Mouse (Mus musculus) thymus, postnatal 10 days (tissue): ENCODE measurements around the gene Glp2r.

Experiments
- DNase-seq, 2 experiments: peaks; one replicate each; pipeline ENCODE4 v3.0.0; 2021; ENCODE audit warnings: low spot score in 2 of 2

The Glp2r gene

DNA sequence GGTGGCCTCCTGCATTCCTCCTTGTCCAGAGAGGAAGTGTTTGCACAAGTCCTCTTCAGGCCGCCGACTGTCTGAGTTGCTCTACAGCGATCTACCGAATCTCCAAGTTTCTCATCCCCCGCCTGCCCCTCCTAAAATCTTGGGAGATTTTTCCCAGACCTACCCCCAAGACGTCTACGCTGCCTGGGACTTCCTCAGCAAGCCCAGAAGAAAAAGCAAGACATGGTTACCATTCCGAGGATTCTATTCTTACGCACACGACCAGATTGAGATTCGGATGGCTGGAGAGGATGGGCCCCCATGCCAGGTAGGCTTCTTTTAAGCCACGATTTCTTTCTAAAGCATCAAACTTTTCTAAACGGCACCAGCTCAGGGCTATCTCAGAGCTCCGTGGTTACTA lies at the start of gene Glp2r:
Glp2r (minus strand) TSS at position 101 of the 400 bp plus-strand sequence.
- no peak for DNase-seq

DNA sequence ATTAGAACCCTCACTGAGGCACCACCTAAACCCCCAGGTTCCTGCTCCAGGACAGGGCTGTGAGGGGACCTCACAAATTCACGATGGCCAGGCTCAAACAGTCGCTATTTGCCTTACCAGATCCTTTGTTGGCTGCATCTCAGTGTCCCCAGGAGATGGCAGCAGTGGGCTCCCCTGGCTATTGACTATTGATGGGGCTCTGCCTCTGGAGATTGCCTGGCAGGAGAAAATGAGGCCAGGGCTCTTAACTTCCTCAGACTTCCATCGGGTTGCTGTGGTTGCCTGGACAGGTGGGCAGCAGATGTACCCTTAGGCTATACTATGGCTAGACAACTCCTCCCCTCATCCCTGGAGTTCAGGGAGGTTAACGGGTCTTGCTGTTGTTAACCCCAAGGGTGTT lies 49.3 kb upstream of the Glp2r start:
- DNase-seq: peak in 1 of 2 experiments; percentile 9

DNA sequence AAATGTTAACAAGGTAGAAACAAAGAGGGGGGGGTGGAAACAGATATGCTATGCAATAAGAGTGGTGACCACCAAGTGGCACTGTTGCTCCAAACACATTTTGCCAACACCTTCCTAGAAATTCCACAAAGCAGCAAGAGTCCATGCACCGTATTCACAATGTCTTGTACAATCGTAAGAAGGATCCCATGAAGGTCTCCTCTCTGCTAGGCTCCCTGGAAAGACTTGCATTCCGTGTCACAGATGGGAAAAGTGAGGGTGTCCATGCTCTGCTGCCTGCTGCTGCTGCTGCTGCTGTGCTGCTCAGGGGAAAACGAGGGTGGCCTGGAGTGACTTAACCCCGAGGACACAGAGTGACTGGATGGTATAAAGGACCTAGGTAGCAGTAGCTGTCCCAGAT lies 48.7 kb upstream of the Glp2r start:
- no peak for DNase-seq

DNA sequence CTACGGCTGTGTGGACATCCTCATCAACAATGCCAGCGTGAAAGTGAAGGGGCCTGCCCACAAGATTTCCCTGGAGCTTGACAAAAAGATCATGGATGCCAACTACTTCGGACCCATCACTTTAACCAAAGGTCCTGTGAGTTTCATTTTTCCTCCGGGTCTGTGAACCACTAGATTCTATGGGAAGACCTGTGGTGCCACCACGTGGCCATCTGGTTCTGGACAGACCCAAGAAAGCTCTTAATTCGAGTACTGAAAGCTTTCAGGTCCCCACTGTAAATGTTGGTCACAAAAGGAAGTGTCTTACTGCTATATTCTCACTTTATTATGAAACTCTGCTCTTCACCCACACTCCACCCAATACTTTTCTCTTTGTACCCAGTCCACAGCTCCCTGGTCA lies 40.6 kb upstream of the Glp2r start:
- no peak for DNase-seq

DNA sequence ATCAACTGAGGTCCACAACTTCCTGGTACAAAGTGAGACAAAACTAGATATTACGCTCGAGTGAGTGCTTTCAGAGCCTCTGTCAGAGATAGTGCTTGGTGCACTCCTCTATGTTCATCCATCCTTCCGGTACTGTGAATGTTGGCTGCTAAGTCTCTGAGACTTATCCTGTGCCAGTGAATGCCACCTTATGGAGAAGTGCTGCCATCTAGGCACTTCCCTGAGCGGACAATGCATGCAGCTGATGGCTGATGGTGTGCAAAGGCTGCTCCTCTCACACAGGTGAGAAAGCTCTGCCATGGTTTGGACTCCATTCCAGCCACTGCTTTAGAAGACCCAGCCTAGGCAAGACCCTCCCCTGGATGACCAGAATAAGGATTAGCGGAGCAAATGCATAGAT lies 37.1 kb upstream of the Glp2r start:
- DNase-seq: no peak

DNA sequence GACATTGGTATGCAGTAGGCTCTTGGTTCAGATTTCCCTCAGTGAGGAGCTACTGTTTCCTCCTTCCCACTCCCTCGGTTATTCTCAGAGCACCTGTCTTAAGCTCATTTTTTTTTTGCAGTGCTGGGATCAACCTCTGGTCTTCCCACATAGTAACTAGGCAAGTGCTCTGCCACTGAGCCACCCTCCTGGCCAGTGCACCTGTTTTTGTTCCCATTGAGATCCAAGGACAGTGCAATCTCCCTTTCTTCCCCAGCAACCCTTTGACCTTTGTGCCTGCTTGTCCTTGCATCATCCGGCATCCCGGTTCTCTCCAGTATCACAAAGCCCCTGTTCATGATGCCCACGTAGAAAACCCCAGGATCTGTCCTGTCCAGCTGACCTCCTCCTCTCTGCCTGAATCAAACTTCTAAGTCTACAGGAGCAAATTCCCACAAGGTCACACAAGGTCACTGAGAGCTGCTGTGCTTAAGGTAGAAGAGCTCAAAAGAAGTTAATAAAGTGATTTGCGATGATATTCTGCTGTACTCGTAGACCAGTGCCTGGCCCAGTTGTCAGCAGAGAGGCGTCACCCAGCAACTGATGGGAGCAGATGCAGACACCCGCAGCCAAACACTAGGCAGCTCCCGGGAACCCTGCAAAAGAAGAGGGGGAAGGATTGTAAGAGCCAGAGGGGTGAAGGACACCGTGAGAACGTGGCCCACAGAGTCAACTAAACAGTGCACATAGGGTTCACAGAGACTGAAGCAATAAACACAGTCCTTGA lies 36.1 kb upstream of the Glp2r start:
- no peak for DNase-seq

DNA sequence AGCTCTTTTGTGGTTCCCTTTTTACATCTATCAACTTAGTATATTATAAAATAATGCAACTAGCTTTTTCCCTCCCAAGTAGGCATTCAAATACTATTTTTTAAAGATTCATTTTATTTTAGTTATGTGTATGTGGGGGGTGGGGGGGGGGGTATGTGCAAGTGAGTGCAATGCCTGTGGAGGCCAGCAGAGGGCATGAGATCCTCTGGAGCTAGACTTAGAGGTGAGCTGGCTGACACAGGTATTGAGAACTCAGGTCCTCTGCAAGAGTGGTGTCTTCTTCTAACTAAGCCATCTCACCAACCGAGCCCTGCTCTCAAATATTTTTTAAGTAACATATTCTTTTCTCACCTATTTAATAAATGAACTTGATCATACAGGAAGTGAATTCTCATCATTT lies 34.6 kb upstream of the Glp2r start:
- DNase-seq: peak in 1 of 2 experiments; percentile 6

DNA sequence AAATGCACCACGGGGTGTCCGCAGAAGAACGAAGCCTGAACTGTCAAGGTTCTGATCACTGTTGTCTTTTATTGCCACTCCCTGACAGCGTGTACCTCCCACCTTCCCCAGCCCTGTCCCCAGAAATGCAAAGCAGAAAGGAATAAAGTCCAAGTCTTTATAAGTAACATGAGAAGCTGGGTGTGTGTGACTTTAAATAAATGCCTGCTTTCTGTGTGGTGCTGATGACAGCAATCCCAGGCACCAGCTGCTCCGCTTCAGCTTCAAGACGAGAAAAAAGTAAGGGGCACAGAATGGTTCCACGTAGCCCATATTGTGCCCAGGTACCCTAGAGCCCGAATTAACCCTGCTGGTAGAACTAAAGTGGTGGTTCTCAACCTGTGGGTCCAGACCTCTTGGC lies 30.2 kb upstream of the Glp2r start:
- no peak for DNase-seq

DNA sequence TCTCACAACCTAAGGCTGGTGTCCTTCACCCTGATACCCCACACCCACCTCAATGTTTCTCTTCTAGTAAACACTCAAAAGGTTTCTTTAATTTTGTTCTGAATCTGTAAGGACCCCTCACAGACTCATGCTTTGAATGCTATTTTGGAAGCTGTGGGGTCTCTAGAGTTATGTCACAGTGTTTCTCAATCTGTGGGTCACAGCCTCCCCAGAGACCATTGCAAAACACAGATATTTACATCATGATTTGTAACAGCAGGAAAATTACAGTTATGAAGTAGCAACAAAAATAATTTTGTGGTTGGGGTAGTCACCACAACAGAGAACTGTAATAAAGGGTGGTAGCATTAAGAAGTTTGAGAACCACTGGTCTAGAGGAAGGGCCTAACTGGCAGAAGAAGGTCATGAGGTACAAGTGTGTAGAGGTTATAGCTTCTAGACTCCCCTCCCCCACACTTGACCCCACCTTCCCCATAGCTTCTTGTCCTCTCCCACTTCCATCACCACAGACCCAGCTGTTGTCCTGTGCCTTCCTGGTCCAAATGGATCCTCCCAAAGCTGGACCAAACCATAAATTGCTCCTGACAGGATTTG lies 29.3 kb upstream of the Glp2r start:
- DNase-seq: no peak

DNA sequence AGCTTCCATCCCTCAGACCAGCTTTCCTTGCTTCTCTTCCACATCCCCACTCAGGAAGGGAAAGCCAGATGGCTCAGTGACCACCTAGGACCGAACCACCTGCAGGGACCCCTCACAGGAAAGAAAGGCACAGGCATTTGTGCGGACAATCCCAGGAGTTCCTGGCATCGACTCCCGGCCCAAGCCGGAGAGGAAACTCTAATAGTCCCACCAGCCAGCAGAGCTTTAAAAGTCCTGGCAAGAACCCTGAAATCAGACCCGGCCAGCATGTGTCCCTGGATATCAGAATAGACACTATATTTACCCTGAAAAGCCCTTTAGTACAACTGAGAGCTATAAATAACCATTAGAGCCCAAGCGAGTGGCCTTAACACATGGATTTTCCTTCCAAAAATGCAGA lies 27.0 kb upstream of the Glp2r start, which contains the start of gene Dhrs7c:
Dhrs7c (plus strand) TSS at position 257 of the 400 bp plus-strand sequence.
- DNase-seq: no peak

DNA sequence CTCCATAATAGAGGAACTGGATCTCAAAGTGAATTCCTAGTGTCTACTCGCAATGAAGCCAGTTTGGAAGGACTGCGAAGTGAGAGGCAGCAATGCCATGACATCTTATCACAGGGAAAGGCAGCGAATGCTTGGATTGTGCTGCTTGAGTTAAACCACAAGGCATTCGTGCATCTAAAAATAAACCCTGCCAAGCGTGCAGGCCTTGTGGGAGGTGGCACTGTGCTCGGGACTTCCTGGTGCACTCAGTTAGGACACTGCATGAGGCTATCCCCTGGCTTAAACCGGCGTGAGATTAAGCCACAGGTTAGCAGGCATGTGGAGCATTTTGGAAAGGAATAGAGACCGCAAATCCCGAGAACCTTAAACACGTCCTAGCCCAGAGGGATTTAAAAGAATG lies 19.2 kb upstream of the Glp2r start:
- DNase-seq: no peak

DNA sequence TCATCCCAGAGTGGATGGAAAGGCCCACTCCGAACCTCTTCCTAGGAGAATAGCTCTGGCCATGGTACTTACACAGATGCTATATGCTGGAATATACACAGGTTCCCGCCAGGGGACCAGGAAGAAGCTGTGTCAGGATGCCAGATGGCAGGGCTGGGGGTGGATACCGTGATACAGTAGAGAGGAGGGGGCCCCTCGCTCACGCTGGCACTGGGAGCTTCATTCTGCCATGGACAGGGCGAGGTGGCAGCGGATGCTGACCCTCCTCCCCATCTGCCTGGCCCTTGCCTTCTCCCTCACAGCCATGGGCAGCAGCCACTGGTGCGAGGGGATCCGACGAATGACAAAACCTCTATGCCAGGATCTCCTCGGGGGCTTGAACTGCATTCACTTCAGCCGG lies 3.4 kb upstream of the Glp2r start, which contains the start of gene Gsg1l2:
Gsg1l2 (plus strand) TSS at position 230 of the 400 bp plus-strand sequence.
- DNase-seq: no peak

DNA sequence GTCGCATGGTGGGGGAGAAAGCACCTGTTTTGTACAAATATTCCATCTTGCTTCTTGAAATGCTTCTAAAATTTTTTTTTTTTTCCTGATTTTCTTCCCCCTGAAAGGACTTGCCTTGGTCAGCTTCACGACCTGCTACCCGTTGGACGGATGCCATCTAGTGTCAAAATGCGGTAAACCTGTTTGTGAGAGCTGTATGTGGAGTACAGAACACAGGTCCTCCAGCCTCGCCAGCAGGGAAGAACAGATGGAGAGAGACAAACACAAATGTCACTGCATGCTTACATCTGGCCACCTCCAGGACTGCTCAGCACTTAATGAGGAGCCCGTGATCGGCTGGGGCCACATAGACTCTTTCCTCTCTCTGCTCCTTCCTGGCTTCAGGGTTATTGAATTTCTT lies 1.6 kb upstream of the Glp2r start:
- peak in 1 of 2 experiments; percentile 3 for DNase-seq

DNA sequence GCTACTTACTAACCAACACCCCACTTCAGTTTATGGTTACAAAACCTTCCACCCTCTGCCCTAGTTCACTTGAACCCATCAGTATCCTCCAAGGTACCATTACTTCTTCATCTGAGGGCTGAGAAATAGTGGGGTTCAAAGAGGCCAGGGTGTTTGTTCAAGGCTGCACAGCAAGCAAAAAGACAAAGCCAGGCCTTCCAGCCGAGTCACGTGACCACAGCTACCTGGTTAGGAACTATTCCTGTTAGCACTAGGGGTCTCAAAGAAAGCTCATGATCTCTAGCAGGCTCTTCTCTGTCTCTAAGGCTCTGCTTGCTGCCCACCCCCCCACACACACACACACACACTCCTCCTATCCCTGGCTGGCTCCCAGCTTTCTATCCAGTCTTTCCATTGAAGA lies 738 bp upstream of the Glp2r start:
- no peak for DNase-seq

DNA sequence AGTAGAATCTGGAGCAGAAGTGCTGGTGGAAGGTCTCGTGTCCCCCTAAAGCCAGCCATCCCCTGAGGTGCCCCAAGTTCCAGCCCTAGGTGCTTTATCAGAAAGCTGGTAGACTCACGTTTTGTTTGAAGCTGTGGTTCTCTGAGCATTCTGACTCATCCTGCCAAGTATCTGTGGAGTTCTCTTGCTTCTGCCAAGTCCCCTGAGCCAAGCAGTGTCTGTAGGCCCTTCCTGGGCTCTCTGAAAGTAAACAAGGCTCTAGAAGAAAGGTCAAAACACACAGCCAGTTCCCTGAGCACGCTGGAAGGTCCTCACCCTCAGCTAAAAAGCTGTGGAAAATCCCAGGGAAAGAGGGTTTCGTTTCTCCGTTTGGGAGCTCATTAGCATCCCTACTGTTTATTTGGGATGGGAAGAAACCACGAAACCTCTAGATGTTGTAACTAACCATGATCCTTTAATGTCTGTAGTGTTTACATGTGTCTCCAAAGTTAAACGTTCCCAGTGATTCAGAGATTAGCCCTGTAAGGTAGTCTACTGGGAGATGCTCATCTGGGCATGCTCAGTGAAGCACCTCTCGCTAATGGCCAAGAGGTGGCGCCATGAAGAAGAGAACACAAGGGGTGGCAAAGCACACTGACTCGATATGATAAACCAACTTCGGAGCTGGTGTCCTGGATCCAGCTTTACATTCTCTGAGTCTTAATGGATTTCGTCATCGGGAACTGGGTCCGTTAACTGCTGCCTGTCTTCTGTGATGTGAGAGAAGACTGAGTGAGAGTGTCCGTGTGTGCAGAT lies 13.4 kb downstream of the Glp2r start:
- no peak for DNase-seq

DNA sequence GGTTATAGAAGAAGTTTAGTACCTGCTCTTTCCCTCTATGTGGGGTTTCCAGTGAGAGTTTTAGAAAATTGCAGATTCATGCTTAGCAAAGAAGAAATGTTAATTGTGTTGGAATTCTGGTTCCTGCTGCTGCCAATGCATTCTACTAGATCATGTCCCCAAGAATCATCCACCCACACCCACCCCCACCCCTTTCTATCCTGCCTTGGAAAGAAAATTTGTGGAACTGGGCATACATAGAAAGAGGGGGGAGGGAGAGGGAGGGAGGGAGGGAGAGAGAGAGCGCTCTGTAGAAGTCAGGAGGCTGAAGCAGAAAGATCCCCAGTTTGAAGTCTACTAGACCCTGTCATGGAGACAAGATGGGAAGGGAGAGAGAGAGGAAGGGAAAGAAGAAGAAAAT lies 14.7 kb downstream of the Glp2r start:
- DNase-seq: no peak

DNA sequence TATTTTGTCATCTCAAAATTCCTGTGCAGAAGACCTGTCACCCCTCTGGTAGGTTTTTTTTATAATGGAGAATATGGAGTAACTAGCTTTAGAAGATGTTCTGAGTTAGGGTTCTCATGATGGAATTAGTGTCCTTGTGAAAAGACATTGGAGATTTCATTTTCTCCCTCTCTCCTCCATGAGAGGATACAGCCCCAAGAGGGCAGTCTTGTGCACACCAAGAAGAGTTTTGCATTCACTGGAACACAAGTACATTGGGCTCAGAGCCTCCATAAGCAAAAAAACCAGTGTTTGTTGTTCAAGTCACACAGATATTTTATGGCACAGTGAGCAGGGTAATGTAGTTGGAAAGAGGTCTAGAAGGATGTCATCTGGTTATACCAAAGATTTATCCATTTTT lies 29.4 kb downstream of the Glp2r start:
- DNase-seq: no peak

DNA sequence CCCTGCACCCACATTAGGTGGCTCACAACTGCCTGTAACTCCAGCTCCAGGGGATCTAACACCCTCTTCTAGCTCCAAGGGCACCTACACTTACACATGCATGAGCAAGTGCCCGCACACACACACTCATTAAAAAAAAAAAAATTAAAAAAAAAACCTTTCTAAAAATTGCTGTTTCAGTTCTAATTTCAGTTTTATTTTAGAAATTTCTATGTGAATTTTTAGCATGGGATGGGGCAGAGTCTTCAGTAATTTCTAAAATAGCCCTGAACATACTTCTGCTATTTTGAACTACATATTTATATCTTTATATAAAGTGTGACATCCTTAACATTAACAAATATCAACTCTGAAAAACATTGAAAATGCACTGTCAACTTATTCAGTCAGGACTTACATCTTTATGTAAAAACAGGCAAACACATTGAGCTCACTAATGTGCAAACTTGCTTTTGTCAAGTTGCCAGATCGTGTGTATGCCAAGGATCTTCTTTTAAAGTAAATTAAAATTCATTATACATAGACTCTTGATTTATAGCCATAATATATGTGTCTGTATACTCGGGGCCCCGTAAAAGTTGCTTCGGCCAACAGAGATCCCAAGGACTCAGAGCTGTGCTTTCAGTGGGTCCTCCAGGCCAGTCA lies 32.0 kb downstream of the Glp2r start:
- no peak for DNase-seq

DNA sequence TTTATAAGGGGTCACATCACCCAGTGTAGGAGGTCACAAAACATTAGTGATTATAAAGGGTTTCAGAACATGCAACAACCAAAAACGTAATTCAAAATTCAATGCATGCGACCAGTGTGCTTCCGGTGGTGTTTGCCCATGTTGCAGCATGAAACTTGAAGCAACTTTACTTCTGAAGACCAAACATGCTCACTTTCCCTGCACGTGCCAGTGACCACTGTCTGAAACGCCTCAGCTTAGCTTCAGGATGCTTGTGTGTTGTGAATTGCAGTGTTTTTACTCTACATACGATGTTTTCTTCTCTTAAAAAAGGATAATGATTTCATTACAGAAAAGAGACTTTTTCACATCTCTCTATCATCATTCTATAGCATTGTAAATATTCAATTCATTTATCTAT lies 32.6 kb downstream of the Glp2r start:
- no peak for DNase-seq

DNA sequence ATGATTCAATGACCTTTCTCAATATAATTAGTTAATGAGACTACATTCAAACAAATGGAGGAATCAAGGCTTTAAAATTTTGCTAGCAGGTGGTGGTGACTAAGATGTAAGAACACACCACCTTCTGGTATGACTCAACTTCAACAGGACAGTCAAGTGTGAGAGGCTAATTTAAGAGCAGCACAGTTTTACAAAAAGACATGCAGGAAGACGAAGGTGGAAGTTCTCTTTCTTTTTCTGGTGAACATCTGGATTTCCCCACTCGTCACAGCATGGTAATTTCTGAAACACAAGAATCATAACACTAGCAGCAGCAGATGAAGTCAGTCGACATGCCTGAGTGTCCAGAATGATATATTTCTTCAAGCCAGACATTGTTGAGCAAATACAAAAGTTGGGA lies 36.4 kb downstream of the Glp2r start:
- no peak for DNase-seq

DNA sequence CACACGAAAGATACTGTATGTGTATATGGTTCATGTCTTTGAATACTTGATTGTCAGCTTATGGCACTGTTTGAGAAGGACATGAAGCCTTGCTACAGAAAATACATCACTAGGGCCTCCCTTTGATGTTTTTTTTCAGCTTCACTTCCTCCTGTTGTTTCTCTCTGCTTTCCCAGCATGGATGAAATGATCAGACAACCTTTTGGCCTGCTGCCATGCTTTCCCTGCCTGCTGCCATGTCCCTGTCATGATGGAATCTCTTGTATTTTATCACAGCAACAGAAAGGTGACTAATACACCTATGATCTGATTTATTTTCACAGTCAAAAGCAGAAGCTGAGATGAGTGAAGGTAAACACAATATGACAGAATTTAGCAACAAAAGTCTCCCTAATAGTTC lies 37.2 kb downstream of the Glp2r start:
- no peak for DNase-seq

DNA sequence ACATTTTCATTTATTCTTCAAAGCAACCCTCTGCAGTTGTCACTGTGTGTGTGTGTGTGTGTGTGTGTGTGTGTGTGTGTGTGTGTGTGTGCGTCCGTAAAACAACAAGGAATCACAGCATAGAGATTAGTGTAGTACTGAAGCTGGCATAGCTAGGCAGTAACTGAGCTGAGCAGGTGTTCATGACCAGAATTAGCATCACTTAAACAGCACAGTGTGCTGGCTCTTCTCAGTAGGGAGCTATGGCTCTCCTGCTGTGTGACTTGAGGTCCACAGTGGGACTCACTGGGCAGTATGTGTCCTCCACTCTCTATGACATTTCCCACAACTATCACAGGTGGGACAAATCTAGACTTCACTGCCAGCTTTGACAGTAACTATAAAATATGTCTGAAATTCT lies 39.9 kb downstream of the Glp2r start:
- no peak for DNase-seq
